Mouse (Mus musculus): ENCODE data around the gene Adipor2. TPM values are rescaled to one million over a fixed set of nuclear protein-coding genes. Genes with fewer than 3 reads are reported as not detected.
"Not testable (repeated sequence)": the region's sequence is repeated elsewhere in the genome, so short reads cannot be mapped to it uniquely, and the experiment has no call there.

The Adipor2 gene
- polyA plus RNA-seq, 1 experiment = not detected

DNA sequence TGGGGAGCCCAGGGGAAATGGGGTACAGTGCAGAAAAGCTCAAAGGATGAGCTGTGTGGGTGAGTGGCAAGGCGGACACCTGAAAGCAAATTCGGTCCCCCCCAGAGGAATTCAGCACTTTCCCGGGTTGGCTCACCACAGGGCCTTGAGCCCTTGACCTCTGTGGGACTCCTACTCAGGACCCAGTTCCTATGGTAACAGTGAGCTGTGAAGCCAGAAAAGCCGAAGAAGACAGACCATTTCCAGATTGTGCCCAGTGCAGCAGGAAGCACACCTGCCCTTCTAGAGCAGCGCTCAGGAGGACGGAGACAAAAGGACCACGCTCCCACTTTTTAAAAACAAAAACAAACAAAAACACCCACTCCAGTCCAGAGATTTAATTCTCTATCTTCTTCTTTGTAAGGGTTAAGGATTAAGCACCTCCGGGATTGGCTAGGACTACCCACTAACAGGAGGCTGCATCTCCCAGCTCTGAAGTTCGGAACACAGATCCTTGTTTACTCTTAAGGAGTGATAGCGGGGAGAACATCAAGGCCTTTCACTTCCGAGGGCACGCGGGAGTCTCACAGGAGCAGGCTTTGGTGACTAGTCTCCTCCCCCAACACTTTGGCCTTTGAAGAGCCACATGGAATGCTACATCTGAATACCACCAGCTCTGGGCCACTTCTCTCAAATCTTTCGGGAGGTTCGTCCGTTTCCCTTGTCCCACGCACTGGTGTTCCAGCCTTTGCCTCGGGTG lies 31.0 kb upstream of the Adipor2 start:
- peak overlapping the region; percentile 32 for H3K4me3 ChIP-seq (ENCODE audit: insufficient read depth, low read depth, low read length)
- peaks cover 27% of the 10 kb centered on the region for H3K4me1 ChIP-seq (ENCODE audit: control insufficient read depth, insufficient read depth, low read length)
- no peak overlapping the region for H3K27ac ChIP-seq (ENCODE audit: insufficient read depth, low read depth, low read length)
- TF ChIP-seq CTCF (IDR thresholded peaks at IDR 0.05; ENCODE audit: insufficient read depth, low read depth, low read length) = no peak
- TF ChIP-seq POLR2A (IDR thresholded peaks at IDR 0.05; ENCODE audit: insufficient read depth, low read depth, low read length) = no peak
- WGBS = 22% methylated on average over 18 of the region's 18 CpGs

DNA sequence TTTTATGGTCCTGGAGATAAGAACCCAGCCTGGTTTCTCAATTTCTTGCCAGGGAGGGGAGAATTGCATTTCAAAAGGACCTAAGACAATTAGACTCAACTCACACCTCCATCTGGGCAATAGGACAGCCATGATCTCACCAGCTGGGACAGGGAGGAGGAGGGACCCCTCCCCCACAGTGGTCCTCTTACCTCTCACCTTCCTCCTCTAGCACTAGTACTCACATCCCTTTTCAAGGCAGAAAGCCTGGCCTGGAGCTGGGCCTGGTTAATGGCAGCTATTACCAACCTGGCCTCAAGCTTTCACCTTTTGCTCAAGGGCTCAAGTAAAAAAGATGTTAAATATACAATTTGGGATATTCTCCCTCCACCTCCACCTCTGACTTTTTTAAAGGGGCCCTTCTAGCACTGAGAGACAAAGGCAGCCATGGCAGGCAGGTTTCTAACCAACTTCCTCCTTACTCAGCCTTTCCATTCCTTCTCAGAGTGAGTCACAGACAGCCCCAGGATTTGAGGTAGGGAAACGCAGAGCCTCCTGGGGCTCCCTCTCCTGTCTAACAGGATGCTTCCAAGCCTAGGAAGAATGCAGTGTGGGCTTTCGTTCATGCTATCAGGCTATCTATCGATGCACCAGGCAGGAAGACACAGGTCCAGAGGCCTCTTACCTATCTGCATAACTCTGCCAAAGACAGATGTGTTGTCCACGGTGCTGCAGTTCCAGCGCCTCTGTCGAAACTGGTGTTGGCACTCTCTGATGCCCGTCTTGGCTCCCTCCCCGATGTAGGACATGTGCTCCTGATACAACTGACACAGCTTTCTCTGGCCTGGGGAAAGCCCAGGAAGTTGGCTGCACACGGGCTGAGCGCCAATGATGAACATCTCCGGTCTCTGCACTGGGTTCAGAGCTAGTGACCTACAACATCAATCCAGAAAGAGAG lies 28.4 kb upstream of the Adipor2 start:
- 75% methylated on average over 11 of the region's 11 CpGs for WGBS
- no peak for TF ChIP-seq CTCF (IDR thresholded peaks at IDR 0.05; ENCODE audit: insufficient read depth, low read depth, low read length)
- no peak for TF ChIP-seq POLR2A (IDR thresholded peaks at IDR 0.05; ENCODE audit: insufficient read depth, low read depth, low read length)
- Histone ChIP-seq H3K4me1 (ENCODE audit: control insufficient read depth, insufficient read depth, low read length) (peaks cover 17% of the 10 kb centered on the region), H3K4me3 (ENCODE audit: insufficient read depth, low read depth, low read length) (no peak overlapping the region), H3K27ac (ENCODE audit: insufficient read depth, low read depth, low read length) (no peak overlapping the region)

DNA sequence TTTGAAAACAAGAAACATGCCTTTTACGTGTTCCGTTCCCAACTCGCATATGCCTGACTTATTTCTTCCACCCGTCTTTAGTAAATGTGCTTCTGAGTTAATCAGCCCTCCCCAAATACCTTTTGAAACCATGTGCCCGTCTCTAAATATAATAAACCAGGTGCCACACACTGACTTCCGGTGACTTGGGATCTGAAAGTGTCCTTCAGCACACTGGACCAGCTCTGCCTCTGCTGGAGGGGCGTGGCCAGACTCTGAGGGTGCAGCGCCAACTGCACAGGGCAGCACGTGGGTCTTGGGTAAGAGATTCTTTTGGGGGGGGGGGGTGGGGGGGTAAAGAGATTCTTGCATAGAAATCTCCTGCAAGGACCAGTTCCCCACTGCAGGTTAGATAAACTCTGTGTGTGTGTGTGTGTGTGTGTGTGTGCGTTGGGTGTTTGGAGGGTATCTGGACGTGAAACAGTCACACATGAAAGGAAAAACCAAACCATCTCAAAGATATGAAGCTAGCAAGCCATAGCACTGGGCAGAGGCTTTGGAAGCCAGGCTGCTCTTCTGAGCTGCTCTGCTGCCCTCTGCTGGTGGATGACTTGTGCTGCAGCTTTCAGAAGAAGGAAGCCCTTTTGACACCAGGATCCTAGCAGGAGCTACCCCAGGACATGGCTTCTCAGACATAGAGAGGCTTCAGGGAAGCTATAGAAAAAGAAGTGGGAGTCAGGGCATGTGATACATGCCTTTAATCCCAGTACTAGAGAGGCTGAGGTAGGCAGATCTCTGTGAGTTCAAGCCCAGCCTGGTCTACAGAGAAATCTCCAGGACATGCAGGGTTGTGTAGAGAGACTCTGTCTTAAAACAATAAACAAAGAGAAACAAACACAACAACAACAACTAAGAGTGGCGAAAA lies 26.5 kb upstream of the Adipor2 start:
- no peak overlapping the region for H3K4me3 ChIP-seq (ENCODE audit: insufficient read depth, low read depth, low read length)
- H3K4me1 ChIP-seq (ENCODE audit: control insufficient read depth, insufficient read depth, low read length) = peaks cover 14% of the 10 kb centered on the region
- WGBS = 23% methylated on average over 12 of the region's 12 CpGs
- TF ChIP-seq CTCF (IDR thresholded peaks at IDR 0.05; ENCODE audit: insufficient read depth, low read depth, low read length) (peak; percentile 70; the same call in 1 of the 2 replicates), POLR2A (IDR thresholded peaks at IDR 0.05; ENCODE audit: insufficient read depth, low read depth, low read length) (no peak)
- H3K27ac ChIP-seq (ENCODE audit: insufficient read depth, low read depth, low read length) = no peak overlapping the region

DNA sequence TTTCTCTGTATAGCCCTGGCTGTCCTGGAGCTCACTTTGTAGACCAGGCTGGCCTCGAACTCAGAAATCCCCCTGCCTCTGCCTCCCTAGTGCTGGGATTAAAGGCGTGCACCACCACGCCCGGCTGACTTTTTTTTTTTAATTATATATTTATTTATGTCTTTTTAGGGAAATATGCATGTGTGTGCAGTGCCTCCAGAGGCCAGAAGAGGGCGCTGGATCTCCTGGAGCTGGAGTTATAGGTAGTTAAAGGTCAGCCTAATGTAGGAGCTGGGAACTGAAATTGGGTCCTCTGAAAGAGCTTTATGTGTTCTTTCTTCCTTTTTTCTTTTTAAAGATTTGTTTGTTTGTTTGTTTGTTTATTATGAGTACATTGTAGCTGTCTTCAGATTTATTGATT lies 25.2 kb upstream of the Adipor2 start:
- H3K4me1 ChIP-seq (ENCODE audit: control insufficient read depth, insufficient read depth, low read length); H3K27ac ChIP-seq (ENCODE audit: insufficient read depth, low read depth, low read length); H3K4me3 ChIP-seq (ENCODE audit: insufficient read depth, low read depth, low read length): not testable (repeated sequence)
- 87% methylated on average over 5 of the region's 5 CpGs for WGBS

DNA sequence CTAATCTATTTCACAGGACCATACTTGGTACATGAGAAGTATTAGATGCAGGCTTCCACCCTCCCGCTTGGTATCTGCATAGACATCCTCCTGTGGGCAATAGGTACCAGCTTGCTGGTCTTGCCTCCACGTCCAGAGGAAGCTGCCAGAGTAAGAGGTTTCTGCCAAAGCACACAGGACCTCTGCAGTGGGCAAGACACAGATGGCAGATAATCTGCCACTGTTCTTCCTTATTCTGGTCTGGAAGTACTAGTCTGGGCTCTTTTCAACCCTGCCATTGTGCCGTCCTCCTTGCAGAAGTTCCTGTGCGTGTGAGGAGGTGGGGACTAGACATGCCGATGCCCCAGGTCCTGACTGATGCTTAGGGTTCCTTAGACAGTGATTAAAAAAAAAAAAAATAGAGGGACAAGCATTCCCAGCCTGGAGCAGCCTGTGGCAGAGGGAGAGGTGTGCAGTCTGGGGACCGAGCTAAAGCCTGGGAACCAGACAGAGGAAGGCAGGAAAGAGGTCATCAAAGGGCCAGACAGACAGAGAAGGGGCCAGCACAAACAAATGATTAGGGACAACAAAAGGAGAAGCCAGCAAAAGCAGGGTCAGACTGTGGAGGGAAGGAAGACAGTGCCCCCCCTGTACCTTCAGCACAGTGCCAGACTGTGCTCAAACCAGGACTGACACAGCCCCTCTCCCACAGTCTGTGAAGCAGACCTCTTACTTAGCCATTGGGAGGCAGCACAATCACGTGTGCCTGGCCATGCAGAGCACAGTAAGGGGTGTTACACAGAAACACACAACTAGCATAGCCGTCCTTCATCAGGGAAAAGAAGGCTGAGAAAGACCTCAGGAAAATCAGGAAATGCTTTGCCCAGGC lies 20.6 kb upstream of the Adipor2 start:
- WGBS = 65% methylated on average over 8 of the region's 8 CpGs
- Histone ChIP-seq H3K4me1 (ENCODE audit: control insufficient read depth, insufficient read depth, low read length) (no peaks in the 10 kb centered on the region), H3K4me3 (ENCODE audit: insufficient read depth, low read depth, low read length) (no peak overlapping the region), H3K27ac (ENCODE audit: insufficient read depth, low read depth, low read length) (no peak overlapping the region)
- TF ChIP-seq POLR2A (IDR thresholded peaks at IDR 0.05; ENCODE audit: insufficient read depth, low read depth, low read length) (no peak), CTCF (IDR thresholded peaks at IDR 0.05; ENCODE audit: insufficient read depth, low read depth, low read length) (no peak)

DNA sequence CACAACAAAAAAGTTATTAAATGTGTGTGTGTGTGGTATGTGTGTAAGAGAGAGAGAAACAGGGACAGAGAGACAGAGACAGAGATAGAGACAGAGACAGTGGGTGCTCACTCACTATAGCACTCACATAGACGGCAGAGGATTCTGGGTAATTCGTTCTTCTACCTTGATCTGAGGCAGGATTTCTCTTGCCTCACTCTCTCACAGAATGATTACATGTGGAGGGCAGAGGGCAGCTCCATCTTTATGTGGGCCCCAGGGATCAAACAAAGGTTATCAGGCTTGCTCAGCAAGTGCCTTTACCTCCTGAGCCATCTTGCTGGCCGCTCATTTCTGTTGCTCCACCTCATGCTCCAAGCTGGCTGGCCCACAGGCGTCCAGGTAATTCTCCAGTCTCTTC lies 16.9 kb upstream of the Adipor2 start:
- H3K4me3 ChIP-seq (ENCODE audit: insufficient read depth, low read depth, low read length) = no peak overlapping the region
- no peaks in the 10 kb centered on the region for H3K4me1 ChIP-seq (ENCODE audit: control insufficient read depth, insufficient read depth, low read length)
- WGBS = 96% methylated on average over 4 of the region's 4 CpGs
- no peak overlapping the region for H3K27ac ChIP-seq (ENCODE audit: insufficient read depth, low read depth, low read length)
- TF ChIP-seq CTCF (IDR thresholded peaks at IDR 0.05; ENCODE audit: insufficient read depth, low read depth, low read length) (no peak), POLR2A (IDR thresholded peaks at IDR 0.05; ENCODE audit: insufficient read depth, low read depth, low read length) (no peak)

DNA sequence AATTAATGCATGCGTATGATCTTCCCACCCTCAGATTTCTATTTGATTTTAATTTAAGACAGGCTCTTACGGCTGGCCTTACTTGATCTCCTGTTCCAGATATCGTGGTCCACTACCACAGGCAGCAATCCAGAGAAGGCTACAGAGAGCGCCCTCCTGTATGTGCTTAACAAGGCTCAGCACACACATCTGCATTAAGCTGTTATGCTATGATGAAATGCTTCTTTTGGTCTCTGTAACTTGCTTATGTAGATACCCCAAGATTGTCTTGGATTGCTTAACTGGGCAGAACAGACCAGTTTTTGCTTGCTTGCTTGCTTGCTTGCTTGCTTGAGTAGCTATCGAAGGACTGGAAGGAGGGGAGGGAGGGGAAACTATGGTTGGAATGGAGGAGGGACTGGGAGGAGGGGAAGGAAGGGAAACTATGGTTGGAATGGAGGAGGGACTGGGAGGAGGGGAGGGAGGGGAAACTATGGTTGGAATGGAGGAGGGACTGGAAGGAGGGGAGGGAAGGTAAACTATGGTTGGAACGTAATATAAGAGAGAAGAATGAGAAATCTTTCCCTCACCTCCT lies 14.3 kb upstream of the Adipor2 start:
- H3K27ac ChIP-seq (ENCODE audit: insufficient read depth, low read depth, low read length) = no peak overlapping the region
- no peaks in the 10 kb centered on the region for H3K4me1 ChIP-seq (ENCODE audit: control insufficient read depth, insufficient read depth, low read length)
- H3K4me3 ChIP-seq (ENCODE audit: insufficient read depth, low read depth, low read length) = no peak overlapping the region
- TF ChIP-seq POLR2A (IDR thresholded peaks at IDR 0.05; ENCODE audit: insufficient read depth, low read depth, low read length) (no peak), CTCF (IDR thresholded peaks at IDR 0.05; ENCODE audit: insufficient read depth, low read depth, low read length) (no peak)
- 89% methylated on average over 6 of the region's 6 CpGs for WGBS

DNA sequence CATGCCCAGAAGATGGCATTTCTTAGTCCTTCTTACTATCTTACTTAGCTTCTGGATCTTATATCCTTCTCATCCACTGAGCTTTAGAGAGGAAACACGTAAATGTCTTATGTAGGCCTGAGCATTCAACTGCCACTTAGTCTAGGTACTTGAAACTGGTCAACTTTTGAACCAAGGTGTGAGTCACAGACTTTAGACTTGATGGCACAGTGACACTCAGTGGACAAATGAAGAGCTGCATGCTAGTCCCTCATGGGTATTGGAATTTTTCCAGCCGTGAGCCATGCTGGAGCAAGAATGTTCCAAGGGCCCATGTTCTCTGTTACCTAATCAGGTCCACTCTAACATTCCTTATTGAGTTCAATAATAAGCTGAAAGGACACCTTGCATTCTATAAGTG lies 13.0 kb upstream of the Adipor2 start:
- TF ChIP-seq CTCF (IDR thresholded peaks at IDR 0.05; ENCODE audit: insufficient read depth, low read depth, low read length) (no peak), POLR2A (IDR thresholded peaks at IDR 0.05; ENCODE audit: insufficient read depth, low read depth, low read length) (no peak)
- Histone ChIP-seq H3K27ac (ENCODE audit: insufficient read depth, low read depth, low read length) (no peak overlapping the region), H3K4me3 (ENCODE audit: insufficient read depth, low read depth, low read length) (no peak overlapping the region), H3K4me1 (ENCODE audit: control insufficient read depth, insufficient read depth, low read length) (no peaks in the 10 kb centered on the region)
- WGBS = 56% methylated on average over 2 of the region's 2 CpGs
